In the genomic region with DNA sequence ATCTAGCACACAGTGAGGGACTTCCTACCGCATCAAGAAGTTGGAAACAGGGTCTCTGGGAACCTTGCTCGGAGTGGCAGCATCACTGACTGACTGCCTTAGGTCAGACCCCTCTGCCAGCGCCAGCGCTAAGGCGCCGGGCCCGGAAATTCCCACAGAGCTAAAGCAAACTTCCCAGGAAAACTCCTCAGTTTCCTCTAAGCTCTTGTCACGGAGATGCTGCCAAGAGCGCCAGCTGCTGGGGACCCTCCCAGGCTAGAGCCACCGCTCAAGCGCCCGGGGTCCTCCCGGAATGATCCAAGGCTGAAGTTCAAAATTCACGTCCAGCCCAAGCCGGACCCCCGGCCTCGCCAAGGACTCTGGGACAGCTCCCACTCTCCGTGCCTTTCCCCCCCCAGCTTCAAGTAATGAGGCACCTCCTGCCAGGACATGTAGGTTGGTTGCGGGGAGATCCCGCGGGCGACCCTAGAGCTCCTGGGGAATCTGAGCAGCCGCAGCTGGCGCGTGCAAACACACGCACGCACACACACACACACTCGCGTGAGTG, we compare ENCODE assay signal across 9 mouse cellular contexts. TPM values are rescaled to one million over a fixed set of nuclear protein-coding genes. Genes with fewer than 3 reads are reported as not detected.
DNase-seq lines count a peak whose midpoint lies in the region; ATAC-seq and TF ChIP-seq lines count a peak whose summit lies in the region.
"Had no signal": no experiment of that assay in that cellular context is flagged by ENCODE, and none has a peak within 500 bp of the region (broad histone marks: within the 10 kb centered on the region; RNA-seq: fewer than 3 reads in every experiment).

No protein-coding gene starts in this region.

- peak; percentile 41 for DNase-seq in ovary, postnatal 36 days (ENCODE audit: low spot score)
- DNase-seq in ovary, adult 18-20 months (ENCODE audit: low spot score): no peak
- DNase-seq in hindbrain, embryonic 14.5 days (ENCODE audit: low spot score): peak; percentile 56
- DNase-seq in liver, embryonic 14.5 days (ENCODE audit: low read depth in 3 of 3, low spot score in 3 of 3): no peak

- H3K36me3 ChIP-seq in forebrain, embryonic 12.5 days (replicated peaks): no peaks in the 10 kb centered on the region
- no peaks in the 10 kb centered on the region for H3K36me3 ChIP-seq in hindbrain, embryonic 14.5 days (replicated peaks; ENCODE audit: control insufficient read depth, insufficient read depth)
- no peaks in the 10 kb centered on the region for H3K36me3 ChIP-seq in liver, embryonic 14.5 days (replicated peaks; ENCODE audit: control insufficient read depth, insufficient read depth, low read depth)
- no peaks in the 10 kb centered on the region for H3K36me3 ChIP-seq in neural tube, embryonic 13.5 days

- H3K4me1 ChIP-seq in forebrain, embryonic 12.5 days: peaks cover 51% of the 10 kb centered on the region
- peaks cover 33% of the 10 kb centered on the region for H3K4me1 ChIP-seq in hindbrain, embryonic 14.5 days (replicated peaks; ENCODE audit: control insufficient read depth, insufficient read depth, low read length)
- H3K4me1 ChIP-seq in liver, embryonic 14.5 days (replicated peaks; ENCODE audit: control insufficient read depth in 2 of 2, insufficient read depth in 2 of 2, low read length in 1 of 2): peaks cover 0 to 5% of the 10 kb centered on the region in 2 experiments; a peak in 1 of 4 replicates
- peaks cover 48% of the 10 kb centered on the region for H3K4me1 ChIP-seq in neural tube, embryonic 13.5 days (replicated peaks)

- ATAC-seq in forebrain, embryonic 12.5 days (ENCODE audit: low FRiP score): peak; percentile 24; the same call in 1 of the 2 replicates
- peak; percentile 22; the same call in 1 of the 2 replicates for ATAC-seq in hindbrain, embryonic 14.5 days (ENCODE audit: low FRiP score)
- ATAC-seq in liver, embryonic 14.5 days (ENCODE audit: insufficient read depth): no peak
- ATAC-seq in neural tube, embryonic 13.5 days (ENCODE audit: low read depth): peak; percentile 33
- no peak for ATAC-seq in cerebellum, adult (ENCODE audit: insufficient number of reproducible peaks, low FRiP score, low TSS enrichment)
- no peak for ATAC-seq in monocyte, adult 5-6 weeks (replicated peaks; ENCODE audit: insufficient number of reproducible peaks, low FRiP score, low TSS enrichment, poor library complexity, severe bottlenecking)

- TF ChIP-seq CTCF in liver, embryonic 14.5 days (IDR thresholded peaks at IDR 0.05; ENCODE audit: low read depth): no peak

- peak overlapping the region; percentile 87 for H3K9ac ChIP-seq in forebrain, embryonic 12.5 days
- H3K9ac ChIP-seq in hindbrain, embryonic 14.5 days: peak overlapping the region; percentile 77
- H3K9ac ChIP-seq in liver, embryonic 14.5 days (replicated peaks): no peak overlapping the region; the same call in 1 of the 2 replicates
- peak overlapping the region; percentile 83 for H3K9ac ChIP-seq in neural tube, embryonic 13.5 days

- WGBS in forebrain, embryonic 12.5 days: under 1% methylated on average over 29 of the region's 29 CpGs
- under 1% methylated on average over 29 of the region's 29 CpGs for WGBS in hindbrain, embryonic 14.5 days
- 2% methylated on average over 29 of the region's 29 CpGs for WGBS in liver, embryonic 14.5 days (ENCODE audit: insufficient replicate concordance)
- WGBS in neural tube, embryonic 13.5 days: under 1% methylated on average over 29 of the region's 29 CpGs

- no peak overlapping the region for H3K27ac ChIP-seq in forebrain, embryonic 12.5 days
- peak overlapping the region; percentile 85; the same call in 1 of the 2 replicates for H3K27ac ChIP-seq in hindbrain, embryonic 14.5 days
- no peak overlapping the region for H3K27ac ChIP-seq in liver, embryonic 14.5 days
- peak overlapping the region; percentile 81 for H3K27ac ChIP-seq in neural tube, embryonic 13.5 days (replicated peaks)

- TF ChIP-seq EP300 in liver, embryonic 14.5 days (IDR thresholded peaks at IDR 0.05; ENCODE audit: low read depth): no peak

- peak overlapping the region; percentile 85 for H3K4me3 ChIP-seq in forebrain, embryonic 12.5 days (replicated peaks)
- H3K4me3 ChIP-seq in hindbrain, embryonic 14.5 days (replicated peaks; ENCODE audit: low read length): peak overlapping the region; percentile 83
- peak overlapping the region; percentile 52 to 58 for H3K4me3 ChIP-seq in liver, embryonic 14.5 days (ENCODE audit: insufficient read depth in 1 of 2, low read depth in 2 of 2, low read length in 2 of 2)
- H3K4me3 ChIP-seq in neural tube, embryonic 13.5 days: peak overlapping the region; percentile 67

- H3K4me2 ChIP-seq in forebrain, embryonic 12.5 days: peak overlapping the region; percentile 97
- H3K4me2 ChIP-seq in hindbrain, embryonic 14.5 days (replicated peaks): peak overlapping the region; percentile 98
- peak overlapping the region; percentile 62 for H3K4me2 ChIP-seq in liver, embryonic 14.5 days (ENCODE audit: low read depth)
- peak overlapping the region; percentile 89 for H3K4me2 ChIP-seq in neural tube, embryonic 13.5 days

- H3K9me3 ChIP-seq in forebrain, embryonic 12.5 days: no peaks in the 10 kb centered on the region
- no peaks in the 10 kb centered on the region for H3K9me3 ChIP-seq in hindbrain, embryonic 14.5 days (ENCODE audit: control insufficient read depth, low read length)
- no peaks in the 10 kb centered on the region for H3K9me3 ChIP-seq in liver, embryonic 14.5 days (ENCODE audit: control insufficient read depth, low read length)
- no peaks in the 10 kb centered on the region for H3K9me3 ChIP-seq in neural tube, embryonic 13.5 days

- H3K27me3 ChIP-seq in forebrain, embryonic 12.5 days: peaks cover 10% of the 10 kb centered on the region; the same call in 1 of the 2 replicates
- H3K27me3 ChIP-seq in hindbrain, embryonic 14.5 days (ENCODE audit: control insufficient read depth, insufficient read depth, low read length): no peaks in the 10 kb centered on the region
- peaks cover 37% of the 10 kb centered on the region for H3K27me3 ChIP-seq in liver, embryonic 14.5 days (ENCODE audit: control insufficient read depth, insufficient read depth, low read length)
- H3K27me3 ChIP-seq in neural tube, embryonic 13.5 days: no peaks in the 10 kb centered on the region

RNA-seq across cellular contexts. Expression of a gene that starts 1.5 kb away (rescaled TPM):
- 13.1 and 13.3 TPM in 2 replicates for polyA plus RNA-seq in forebrain, embryonic 12.5 days (2016; fragmentation: Nextera tagmentation; extraction: Ambion mirVana)
- 5.8 and 6.0 TPM in 2 replicates for polyA plus RNA-seq in hindbrain, embryonic 14.5 days (2014; fragmentation: Nextera tagmentation; extraction: Ambion mirVana)
- 4.9 and 6.1 TPM in 2 replicates for polyA plus RNA-seq in liver, embryonic 14.5 days (2012; rRNA removed)
- 1.1 and 1.6 TPM in 2 replicates for polyA plus RNA-seq in liver, embryonic 14.5 days (2014; fragmentation: Nextera tagmentation; extraction: Ambion mirVana)
- polyA plus RNA-seq in neural tube, embryonic 13.5 days (2015; fragmentation: Nextera tagmentation; extraction: Ambion mirVana): 8.8 TPM in 2 replicates
- not detected in 3 replicates for total RNA-seq in monocyte, adult 5-6 weeks (2017)

RNA-seq across cellular contexts. Expression of a gene that starts 59.3 kb away (rescaled TPM):
- polyA plus RNA-seq in forebrain, embryonic 12.5 days (2016; fragmentation: Nextera tagmentation; extraction: Ambion mirVana): 2.5 and 2.6 TPM in 2 replicates
- 20.3 TPM in 2 replicates for polyA plus RNA-seq in hindbrain, embryonic 14.5 days (2014; fragmentation: Nextera tagmentation; extraction: Ambion mirVana)
- polyA plus RNA-seq in liver, embryonic 14.5 days (2012; rRNA removed): 3.4 and 3.7 TPM in 2 replicates
- polyA plus RNA-seq in liver, embryonic 14.5 days (2014; fragmentation: Nextera tagmentation; extraction: Ambion mirVana): 4.9 and 5.5 TPM in 2 replicates
- 10.1 and 10.2 TPM in 2 replicates for polyA plus RNA-seq in neural tube, embryonic 13.5 days (2015; fragmentation: Nextera tagmentation; extraction: Ambion mirVana)
- 0.85 to 1.4 TPM in 2 of 3 replicates, not detected in the other for total RNA-seq in monocyte, adult 5-6 weeks (2017)
- total RNA-seq: hematopoietic stem cell, adult 5-6 weeks had no signal

Comparison
In these comparisons a context has a peak if more than half of its experiments do, and no peak if none do; other contexts are left out.
1. DNase-seq: peak in ovary, postnatal 36 days (single experiment) and hindbrain, embryonic 14.5 days (single experiment); none in ovary, adult 18-20 months (single experiment) and liver, embryonic 14.5 days (0 of 3).
2. ATAC-seq: peak in forebrain, embryonic 12.5 days (single experiment), hindbrain, embryonic 14.5 days (single experiment) and neural tube, embryonic 13.5 days (single experiment); none in liver, embryonic 14.5 days (single experiment), cerebellum, adult (single experiment) and monocyte, adult 5-6 weeks (single experiment).
3. H3K27ac ChIP-seq: peak in hindbrain, embryonic 14.5 days (single experiment) and neural tube, embryonic 13.5 days (single experiment); none in forebrain, embryonic 12.5 days (single experiment) and liver, embryonic 14.5 days (single experiment).
4. Peak in every context shown above with its lines, with median percentiles within 50 percentile points of each other: H3K4me2 ChIP-seq and H3K4me3 ChIP-seq.